Comparison of ENCODE assay signal across 24 mouse cellular contexts in genomic region chr4:148430880-148431519, GRCm38 (mm10). TPM values are rescaled to one million over a fixed set of nuclear protein-coding genes. Genes with fewer than 3 reads are reported as not detected.
DNase-seq lines count a peak whose midpoint lies in the region; TF ChIP-seq lines count a peak whose summit lies in the region.
"Had no signal": no experiment of that assay in that cellular context is flagged by ENCODE, and none has a peak within 500 bp of the region (broad histone marks: within the 10 kb centered on the region; RNA-seq: fewer than 3 reads in every experiment).

No protein-coding gene starts in this region.

- H3K27ac ChIP-seq in heart, embryonic 10.5 days = no peak overlapping the region
- H3K27ac ChIP-seq in limb, embryonic 10.5 days = 0 out of 2 replicates have a peak overlapping the region, but pooled peaks have one; percentile 11
- H3K27ac ChIP-seq: embryonic facial prominence, embryonic 12.5 days; embryonic facial prominence, embryonic 15.5 days; gastrocnemius, adult 2 months; heart, adult 2 months; hindbrain, embryonic 14.5 days; hindbrain, postnatal 0 days had no signal

- 78% methylated on average over 11 of the region's 11 CpGs for WGBS in heart, embryonic 10.5 days
- WGBS in limb, embryonic 10.5 days = 83% methylated on average over 11 of the region's 11 CpGs

- H3ac ChIP-seq in myocyte (ENCODE audit: control insufficient read depth, insufficient read length) = no peak overlapping the region

- TF ChIP-seq POLR2A in myocyte (IDR thresholded peaks at IDR 0.05; ENCODE audit: insufficient read length, low read depth) = no peak

- no peaks in the 10 kb centered on the region for H3K9me3 ChIP-seq in heart, embryonic 10.5 days
- H3K9me3 ChIP-seq in limb, embryonic 10.5 days (replicated peaks) = no peaks in the 10 kb centered on the region
- H3K9me3 ChIP-seq: embryonic facial prominence, embryonic 12.5 days; embryonic facial prominence, embryonic 15.5 days; G1E had no signal

- DNase-seq in heart, embryonic 10.5 days (ENCODE audit: low spot score) = peak; percentile 74
- no peak for DNase-seq in heart, postnatal 10 days
- DNase-seq in limb, embryonic 10.5 days (ENCODE audit: low spot score) = no peak
- DNase-seq in cerebellum, postnatal 14 days = no peak
- no peak for DNase-seq in spleen, postnatal 4 days (ENCODE audit: low spot score in 2 of 2)
- DNase-seq: adrenal gland, postnatal 14 days; B cell, adult 2 months; cerebellum, adult 11 months; cerebellum, adult 2 months; cerebellum, adult 9-11 months; cerebellum, postnatal 36 days; forebrain, postnatal 0 days; gastrocnemius, adult 2 months; heart, adult 2 months; heart, postnatal 36 days had no signal

- intact Hi-C loops in heart, postnatal 10 days (cut with DNase I) = loop anchor here (5.0 kb wide), 1 partner anchor 144 kb away; the partner anchor contains the start of gene Disp3

- peaks cover 11% of the 10 kb centered on the region; the same call in 1 of the 2 replicates for H3K4me1 ChIP-seq in heart, embryonic 10.5 days
- H3K4me1 ChIP-seq in limb, embryonic 10.5 days = peaks cover 64% of the 10 kb centered on the region
- H3K4me1 ChIP-seq: embryonic facial prominence, embryonic 15.5 days had no signal

- 0 out of 2 replicates have a peak, but pooled peaks cover 6% of the 10 kb centered on the region for H3K27me3 ChIP-seq in heart, embryonic 10.5 days (ENCODE audit: insufficient read depth, poor library complexity, severe bottlenecking)
- no peaks in the 10 kb centered on the region for H3K27me3 ChIP-seq in limb, embryonic 10.5 days (ENCODE audit: low read depth, poor library complexity, severe bottlenecking)
- H3K27me3 ChIP-seq in myocyte (ENCODE audit: control insufficient read depth, insufficient read depth, insufficient read length) = no peaks in the 10 kb centered on the region
- H3K27me3 ChIP-seq: CH12.LX; embryonic facial prominence, embryonic 12.5 days; embryonic facial prominence, embryonic 15.5 days; Patski had no signal

- no peaks in the 10 kb centered on the region for H3K79me2 ChIP-seq in myocyte (ENCODE audit: control insufficient read depth, insufficient read depth)

- no peak overlapping the region for H3K4me3 ChIP-seq in heart, embryonic 10.5 days
- no peak overlapping the region for H3K4me3 ChIP-seq in limb, embryonic 10.5 days
- H3K4me3 ChIP-seq in myocyte = no peak overlapping the region
- H3K4me3 ChIP-seq: embryonic facial prominence, embryonic 12.5 days; embryonic facial prominence, embryonic 15.5 days; gastrocnemius, adult 2 months; heart, adult 2 months had no signal

- H3K4me2 ChIP-seq in myocyte (ENCODE audit: low read depth) = peak overlapping the region; percentile 1
- H3K4me2 ChIP-seq: embryonic facial prominence, embryonic 12.5 days; embryonic facial prominence, embryonic 15.5 days; heart, embryonic 11.5 days; hindbrain, embryonic 14.5 days had no signal

- peaks cover 23% of the 10 kb centered on the region for H3K36me3 ChIP-seq in heart, embryonic 10.5 days
- H3K36me3 ChIP-seq in limb, embryonic 10.5 days = peaks cover 32% of the 10 kb centered on the region
- H3K36me3 ChIP-seq in myocyte (ENCODE audit: control insufficient read depth, insufficient read depth) = no peaks in the 10 kb centered on the region

TF ChIP-seq in myocyte, 11 proteins besides CTCF, POLR2A, EP300 and RAD21:
- TF ChIP-seq SRF (IDR thresholded peaks at IDR 0.05; ENCODE audit: control insufficient read depth, insufficient read length, low read depth) (no peak), MYOD1 (IDR thresholded peaks at IDR 0.05; ENCODE audit: control insufficient read depth in 1 of 3, insufficient read length in 2 of 3, low read depth in 2 of 3) (peak in 2 of 3 experiments; percentile 32 to 53), MYOG (IDR thresholded peaks at IDR 0.05; ENCODE audit: control insufficient read depth in 1 of 3, insufficient read depth in 1 of 3, insufficient read length in 2 of 3, low read depth in 2 of 3) (peak in 1 of 3 experiments; percentile 58)

RNA-seq across cellular contexts. Expression of gene Ubiad1, which starts 13.6 kb away (rescaled TPM):
- polyA plus RNA-seq in heart, embryonic 10.5 days (2016; fragmentation: Nextera tagmentation; extraction: Ambion mirVana) = 24.7 and 26.9 TPM in 2 replicates
- 10 to 100 TPM; 22.7 TPM for total RNA-seq in heart, postnatal 10 days (2021)
- 25.9 and 26.4 TPM in 2 replicates for polyA plus RNA-seq in limb, embryonic 10.5 days (2016; fragmentation: Nextera tagmentation; extraction: Ambion mirVana)
- 22.6 TPM for polyA plus RNA-seq in myocyte (2012; fragmentation: generic; extraction: Trizol)

RNA-seq across cellular contexts. Expression of gene Mtor, which starts 17.4 kb away (rescaled TPM):
- 17.3 and 19.9 TPM in 2 replicates for polyA plus RNA-seq in heart, embryonic 10.5 days (2016; fragmentation: Nextera tagmentation; extraction: Ambion mirVana)
- total RNA-seq in heart, postnatal 10 days (2021) = 10 to 100 TPM; 57.5 to 59.4 TPM
- 20.6 and 22.3 TPM in 2 replicates for polyA plus RNA-seq in limb, embryonic 10.5 days (2016; fragmentation: Nextera tagmentation; extraction: Ambion mirVana)
- 29.7 TPM for polyA plus RNA-seq in myocyte (2012; fragmentation: generic; extraction: Trizol)
